Mouse (Mus musculus) cerebellum, postnatal 14 days (tissue): ENCODE data around the gene Amn.

Source experiments
- DNase-seq, 2 experiments: peaks; one replicate each; pipeline ENCODE4 v3.0.0; 2021; ENCODE audit warnings: mixed read lengths in 2 of 2

The Amn gene

DNA sequence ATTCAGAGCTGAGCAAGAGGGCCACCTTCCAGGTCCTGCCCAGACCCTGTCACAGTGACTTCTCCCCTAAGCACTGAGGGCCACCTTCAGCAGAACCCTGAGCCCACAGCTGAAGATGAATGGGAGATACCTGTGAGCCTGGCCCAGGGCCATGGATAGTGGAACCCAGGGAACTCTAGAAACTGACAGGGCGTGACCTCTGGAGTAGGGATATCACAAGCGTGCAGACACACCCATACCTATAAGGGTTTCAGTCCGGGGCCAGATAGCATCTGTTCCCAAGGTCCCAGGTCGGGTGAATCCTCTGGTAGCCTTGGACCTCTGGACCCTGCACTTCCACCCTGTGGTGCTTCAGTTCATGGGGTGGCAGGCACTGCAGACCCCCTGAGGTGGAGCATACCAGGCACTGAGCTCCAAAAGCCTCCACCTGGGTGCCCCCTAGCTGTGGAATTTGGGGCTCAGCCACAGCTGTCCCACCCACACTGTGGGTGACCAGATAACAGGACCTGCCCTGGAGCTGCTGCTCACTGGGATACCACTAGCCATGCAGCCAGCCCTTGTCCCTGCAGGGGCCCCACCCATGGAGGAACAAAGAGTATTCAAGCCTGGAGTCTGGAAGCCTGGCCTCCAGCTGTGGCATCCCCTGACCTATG lies 3.1 kb upstream of the Amn start:
- DNase-seq = no peak

DNA sequence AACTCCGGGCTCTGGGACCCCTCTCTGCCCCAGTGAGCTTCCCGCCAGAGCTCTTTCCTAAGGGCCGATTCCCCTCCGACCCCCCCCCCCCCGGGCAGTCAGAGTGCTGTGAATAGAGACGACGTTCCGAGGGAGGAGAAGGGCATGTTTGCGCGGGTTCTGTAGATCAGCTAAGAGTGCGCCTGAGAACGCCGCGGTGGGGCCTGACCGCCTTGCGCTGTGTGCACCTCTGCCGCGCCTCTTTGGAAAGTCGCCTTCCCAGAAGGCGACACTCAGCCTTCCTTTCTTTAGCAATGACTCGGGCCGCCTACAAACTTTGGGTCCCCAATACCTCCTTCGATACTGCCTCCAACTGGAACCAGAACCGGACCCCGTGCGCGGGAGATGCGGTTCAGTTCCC lies 511 bp downstream of the Amn start:
- DNase-seq = no peak

GRCm38 (mm10) chr12:111271966-111272365 lies 1.1 kb downstream of the Amn start:
- no peak for DNase-seq

GRCm38 (mm10) chr12:111272420-111272819 lies 1.5 kb downstream of the Amn start:
- DNase-seq = peak; percentile 90 to 95

DNA sequence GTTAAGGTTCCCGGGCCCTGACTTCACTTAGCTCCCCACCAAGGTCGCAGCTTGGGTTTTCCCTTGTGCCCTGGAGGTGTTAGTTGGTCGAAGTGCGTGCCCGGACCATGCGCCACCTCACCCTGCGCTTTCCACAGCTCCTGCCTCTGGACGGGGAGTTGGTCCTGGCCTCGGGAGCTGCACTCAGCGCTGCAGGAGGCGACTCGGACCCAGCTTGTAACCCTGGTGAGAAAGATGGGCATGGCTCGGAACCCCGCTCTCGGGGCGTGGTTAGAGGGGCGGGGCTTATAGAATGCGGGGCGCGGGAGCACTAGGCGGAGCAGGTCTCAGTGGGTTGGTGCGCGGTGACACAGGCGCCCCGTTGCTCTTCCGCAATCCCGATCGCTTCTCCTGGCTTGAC lies 3.1 kb downstream of the Amn start:
- DNase-seq = no peak

GRCm38 (mm10) chr12:111274447-111275149 lies 3.7 kb downstream of the Amn start:
- DNase-seq = peak; percentile 46 to 72

DNA sequence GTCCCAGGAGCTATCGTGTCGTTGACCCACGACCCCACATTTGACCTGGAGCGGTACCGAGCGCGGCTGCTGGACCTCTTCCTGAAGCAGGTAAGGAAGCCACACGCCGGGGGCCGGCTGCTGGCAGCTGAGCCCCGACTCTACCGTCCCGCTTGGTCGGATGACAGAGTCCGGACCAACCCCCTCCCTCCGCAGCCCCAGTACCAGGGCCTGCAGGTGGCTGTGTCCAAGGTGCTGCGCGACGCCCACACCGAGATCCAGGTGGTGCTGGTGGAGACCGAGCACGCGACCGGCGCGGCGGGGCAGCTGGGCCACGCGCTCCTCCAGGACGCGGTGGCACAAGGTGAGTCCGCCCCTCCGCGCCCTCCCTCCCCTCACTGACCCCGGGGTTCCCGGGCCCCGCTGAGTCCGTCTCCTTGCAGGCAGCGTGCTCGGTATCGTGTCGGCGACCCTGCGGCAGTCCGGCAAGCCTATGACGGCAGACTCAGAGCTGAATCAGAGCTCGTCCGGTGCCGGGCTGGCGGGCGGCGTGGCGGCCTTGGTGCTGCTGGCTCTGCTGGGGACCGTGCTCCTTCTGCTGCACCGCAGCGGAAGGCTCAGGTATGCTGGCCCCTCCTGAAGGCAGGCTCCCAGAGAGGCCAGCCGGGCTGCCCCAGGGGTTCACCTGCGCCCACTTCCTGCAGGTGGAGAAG lies 4.4 kb downstream of the Amn start:
- DNase-seq = peak; percentile 36 to 44

GRCm38 (mm10) chr12:111276371-111276770 lies 5.5 kb downstream of the Amn start:
- no peak for DNase-seq

DNA sequence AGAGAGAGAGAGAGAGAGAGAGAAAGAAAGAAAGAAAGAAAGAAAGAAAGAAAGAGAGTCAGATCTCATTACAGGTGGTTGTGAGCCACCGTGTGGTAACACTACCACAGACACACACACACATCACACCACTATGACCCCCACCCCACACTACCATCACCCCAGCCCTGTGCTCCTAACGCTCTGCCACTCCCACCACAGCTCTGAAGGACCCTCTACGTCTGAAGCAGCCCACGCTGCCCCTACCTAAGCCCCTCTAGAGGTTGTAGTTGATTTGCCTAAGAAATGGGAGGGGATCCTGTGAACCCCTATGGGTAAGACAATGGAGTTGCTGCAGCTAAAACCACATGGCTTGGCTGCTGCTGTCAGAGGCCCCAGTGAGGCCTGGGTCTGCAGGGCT lies 12.7 kb downstream of the Amn start:
- no peak for DNase-seq

DNA sequence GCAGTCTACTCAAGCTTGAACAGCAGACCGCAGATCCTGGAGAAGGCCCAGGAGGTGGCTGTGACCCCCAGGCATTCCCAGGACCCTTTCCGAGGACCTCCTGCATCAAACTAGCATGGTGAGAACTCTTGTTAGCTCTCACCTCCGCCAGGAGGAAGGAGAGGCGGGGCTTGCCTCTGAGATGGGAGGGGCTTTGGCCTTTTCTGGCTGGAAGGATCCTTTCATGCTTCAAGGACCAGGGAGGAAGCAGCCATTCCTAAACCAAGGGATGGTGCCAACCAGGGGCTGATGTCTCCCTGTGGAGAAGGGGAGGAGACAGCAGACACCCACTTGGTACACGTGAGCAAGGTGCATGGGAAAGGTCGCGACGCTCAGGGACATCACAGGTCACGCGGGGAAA lies 13.6 kb downstream of the Amn start:
- DNase-seq = no peak

GRCm38 (mm10) chr12:111293025-111293424 lies 22.1 kb downstream of the Amn start:
- peak in 1 of 2 experiments; percentile 44 for DNase-seq

- no peak for DNase-seq
Observed at GRCm38 (mm10) chr12:111301322-111302017, 30.6 kb downstream of the Amn start.

DNA sequence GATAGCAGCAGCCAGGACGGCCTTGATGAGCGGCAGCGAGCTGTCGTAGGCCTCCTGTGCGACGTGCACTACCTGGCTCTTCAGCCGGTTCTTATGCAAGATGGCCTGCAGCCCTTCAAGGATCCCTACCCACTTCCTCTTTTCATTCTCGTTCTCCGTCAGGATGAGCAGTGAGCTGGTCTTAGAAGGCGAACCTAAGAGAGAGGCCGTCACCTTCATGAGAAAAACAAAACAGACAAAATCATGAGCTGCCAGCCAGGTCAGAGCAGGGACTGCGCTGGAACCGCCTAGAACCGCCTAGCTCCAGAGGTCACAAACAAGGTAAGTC lies 31.1 kb downstream of the Amn start:
- DNase-seq = no peak

DNA sequence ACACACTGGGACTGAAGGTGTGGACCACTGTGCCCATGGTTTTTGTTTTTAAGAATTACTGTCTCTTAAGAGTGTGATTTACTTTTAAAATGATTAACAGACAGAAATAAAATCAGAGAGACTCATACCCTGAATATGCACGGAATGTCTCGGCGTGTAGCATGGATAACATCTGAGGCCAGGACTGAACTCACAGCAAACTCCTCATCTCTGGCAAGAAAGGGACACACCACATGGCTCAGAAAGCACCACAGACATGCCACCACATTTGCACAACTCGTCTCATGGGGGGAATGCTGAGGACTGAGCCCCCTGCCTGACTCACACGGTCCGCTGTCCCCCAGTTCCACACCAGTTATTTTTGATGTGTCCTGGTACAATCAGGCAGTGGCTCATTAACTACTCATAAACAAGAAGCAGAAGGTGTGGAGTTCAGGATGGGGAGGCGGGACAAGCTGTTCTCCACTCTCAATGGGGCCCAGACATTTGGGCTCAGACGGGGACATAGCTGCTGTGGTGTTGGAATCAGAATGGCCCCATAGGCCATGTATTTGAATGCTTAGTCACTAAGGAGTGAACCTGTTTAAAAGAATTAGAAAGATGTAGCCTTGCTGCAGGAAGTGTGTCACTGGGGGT lies 32.9 kb downstream of the Amn start:
- no peak for DNase-seq

- DNase-seq = no peak
Observed at GRCm38 (mm10) chr12:111306821-111307220, 35.9 kb downstream of the Amn start.

- no peak for DNase-seq
Observed at GRCm38 (mm10) chr12:111309256-111309655, 38.4 kb downstream of the Amn start.

DNA sequence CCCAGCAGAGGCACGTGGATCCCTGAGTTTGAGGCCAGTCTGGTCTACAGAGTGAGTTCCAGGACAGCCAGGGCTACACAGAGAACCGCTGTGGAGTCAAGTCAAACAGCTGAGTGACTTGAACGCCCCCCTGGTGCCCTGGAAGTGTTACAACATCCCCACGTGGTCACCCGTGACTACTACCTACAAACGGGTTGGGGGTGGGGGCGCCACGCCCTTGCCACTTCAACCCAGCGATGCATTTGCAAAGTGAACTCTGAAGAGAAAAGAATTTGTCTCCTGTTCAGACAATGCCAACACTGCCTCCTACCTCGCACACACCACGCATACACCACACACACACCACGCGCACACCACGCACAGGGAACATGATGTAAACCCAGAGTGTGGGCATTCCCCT lies 39.0 kb downstream of the Amn start:
- DNase-seq = no peak

GRCm38 (mm10) chr12:111311775-111312174 lies 40.9 kb downstream of the Amn start:
- DNase-seq = no peak

GRCm38 (mm10) chr12:111314273-111314672 lies 43.4 kb downstream of the Amn start:
- no peak for DNase-seq

DNA sequence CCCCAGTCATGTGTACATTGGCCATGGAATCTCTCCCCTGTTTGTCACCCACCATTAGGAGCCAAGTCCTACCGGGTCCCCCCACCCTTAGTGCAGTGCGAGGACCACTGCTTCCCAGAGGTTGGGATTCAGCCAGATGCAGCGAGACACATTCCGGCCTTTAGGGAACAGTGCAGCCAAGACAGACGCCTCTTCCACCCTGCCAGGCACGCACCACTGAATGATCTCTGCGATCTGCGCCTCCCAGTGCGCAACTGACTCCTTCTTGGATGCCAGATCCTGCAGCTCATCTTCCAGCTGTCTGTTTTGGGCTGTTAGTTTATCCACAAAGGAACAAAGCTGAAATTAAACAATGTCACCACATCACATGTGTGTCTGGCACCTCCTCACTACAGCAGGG lies 46.8 kb downstream of the Amn start:
- DNase-seq = no peak

- peak in 1 of 2 experiments; percentile 43 for DNase-seq
Observed at GRCm38 (mm10) chr12:111320549-111320948, 49.7 kb downstream of the Amn start.

DNA sequence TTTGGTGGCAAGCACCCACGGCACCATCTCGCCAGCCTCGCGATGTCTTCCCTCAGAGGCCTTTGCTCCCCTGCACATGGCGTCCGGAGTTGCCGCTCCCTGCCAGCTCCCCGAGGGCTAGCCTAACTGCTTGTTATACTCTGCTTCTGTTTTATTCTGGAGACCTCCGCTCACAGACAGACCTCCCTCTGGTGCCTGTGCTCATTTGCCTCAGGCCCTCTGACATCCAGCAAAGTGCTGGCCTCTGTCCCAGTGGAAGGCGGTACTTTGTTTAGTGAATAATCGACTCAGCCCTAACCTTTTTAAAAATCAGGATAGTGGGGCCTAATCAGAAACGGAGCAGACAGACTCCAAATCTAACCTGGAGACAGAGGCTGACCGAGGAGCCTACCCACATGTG lies 50.9 kb downstream of the Amn start:
- peak in 1 of 2 experiments; percentile 24 for DNase-seq

GRCm38 (mm10) chr12:111323423-111323822 lies 52.5 kb downstream of the Amn start:
- DNase-seq = no peak
